Mouse (Mus musculus): ENCODE data around the gene Olfr73.
"Not testable (repeated sequence)": the region's sequence is repeated elsewhere in the genome, so short reads cannot be mapped to it uniquely, and the experiment has no call there.

The Olfr73 gene

DNA sequence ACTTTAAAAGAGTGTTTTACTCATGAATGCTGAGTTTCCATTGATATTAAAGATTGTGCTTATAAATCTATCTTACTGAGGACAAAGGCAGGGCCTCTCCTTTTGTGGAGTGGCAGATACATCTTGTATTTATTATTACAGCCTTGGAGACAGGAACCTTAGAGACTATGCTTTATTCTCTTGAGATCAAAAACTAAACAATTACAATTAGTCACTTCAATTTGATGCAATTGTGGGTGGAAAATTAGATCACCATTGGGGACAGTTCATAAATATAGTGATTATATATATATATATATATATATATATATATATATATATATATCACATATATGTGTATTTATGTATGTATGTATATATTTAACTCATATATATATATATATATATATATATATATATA, at the start of gene Olfr73:
Olfr73 (minus strand) TSS at position 101 of the 400 bp plus-strand sequence.
- DNase-seq: no peak

- DNase-seq: no peak
Measured at GRCm38 (mm10) chr2:88071730-88072129, 34.2 kb upstream of the Olfr73 start, which contains the start of gene Olfr1163. Gene Olfr1163 (minus strand): TSS chr2:88071830.

- DNase-seq: no peak
Measured at GRCm38 (mm10) chr2:88063587-88063986, 26.1 kb upstream of the Olfr73 start.

GRCm38 (mm10) chr2:88051029-88051428, 13.5 kb upstream of the Olfr73 start, which contains the start of gene Olfr1162:
Gene Olfr1162 (minus strand): TSS chr2:88051129.
- DNase-seq: no peak

- DNase-seq: not testable (repeated sequence)
Measured at GRCm38 (mm10) chr2:88022474-88022873, 15.0 kb downstream of the Olfr73 start, which contains the start of gene Olfr1161. Gene Olfr1161 (plus strand): TSS chr2:88022774.

DNA sequence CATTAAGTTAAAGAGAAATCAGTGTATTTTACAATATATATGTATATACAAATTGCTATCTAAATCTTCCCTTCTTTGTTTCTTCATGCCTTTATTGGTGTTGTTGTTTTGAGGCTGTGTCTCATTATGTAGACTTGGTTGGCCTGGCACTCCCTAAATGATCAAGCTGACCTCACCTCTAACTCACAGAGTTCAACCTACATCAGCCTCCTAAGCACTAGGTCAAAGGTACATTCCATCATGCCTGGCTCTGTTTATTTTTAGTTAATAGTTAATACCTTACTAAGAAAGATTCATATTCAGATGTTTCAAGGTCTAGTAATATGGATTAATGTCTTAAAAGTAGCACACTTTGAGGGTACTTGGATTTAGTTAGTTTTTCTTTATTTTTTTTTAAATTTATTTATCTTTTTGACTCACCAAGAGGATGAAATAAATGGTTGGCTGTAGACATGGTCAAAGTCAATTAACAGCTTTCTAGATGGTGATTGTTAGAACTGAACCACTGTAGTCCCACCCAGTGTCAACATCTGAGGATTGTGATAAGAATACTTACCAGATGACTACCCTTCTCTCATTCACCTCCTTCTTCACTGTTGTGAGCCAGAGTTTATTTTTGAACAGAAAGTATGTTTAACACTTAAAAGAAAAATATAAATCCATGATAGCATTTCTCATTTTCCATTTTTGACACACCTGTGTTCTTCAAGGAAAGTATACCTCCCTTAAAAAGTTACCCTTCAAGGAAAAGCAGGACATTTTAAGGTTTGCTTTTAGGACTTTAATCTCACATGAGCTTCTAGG, 29.8 kb downstream of the Olfr73 start, which contains the start of gene Olfr1160:
Olfr1160 (minus strand) TSS at position 754 of the 804 bp plus-strand sequence.
- no peak for DNase-seq

DNA sequence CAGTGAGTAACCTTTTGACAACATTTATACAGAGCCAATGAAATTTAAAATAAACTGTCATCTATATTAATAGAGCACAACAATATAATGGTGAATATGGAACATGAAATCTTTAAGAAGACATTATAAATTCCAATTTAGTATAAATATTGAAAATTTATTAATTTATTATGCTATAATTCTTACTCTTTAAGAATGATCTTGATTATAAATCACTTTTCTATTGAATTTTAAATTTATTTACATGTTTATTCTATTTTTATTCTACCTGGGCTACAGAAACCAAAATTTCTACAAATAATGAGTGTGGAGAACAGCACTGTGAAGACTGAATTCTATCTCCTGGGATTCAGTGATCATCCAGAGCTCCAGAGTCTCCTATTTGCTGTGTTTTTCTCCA, 47.7 kb downstream of the Olfr73 start, which contains the start of gene Olfr1158:
Olfr1158 (plus strand) TSS at position 301 of the 400 bp plus-strand sequence.
- no peak for DNase-seq
